Mouse (Mus musculus) megakaryocyte progenitor cell, adult 5-6 weeks (primary cell): ENCODE results near the gene Olfr1437. TPM values are rescaled to one million over a fixed set of nuclear protein-coding genes. Genes with fewer than 3 reads are reported as not detected.
"Not testable (repeated sequence)": the region's sequence is repeated elsewhere in the genome, so short reads cannot be mapped to it uniquely, and the experiment has no call there.

Experiments used
- ATAC-seq: replicated peaks from 2 replicates; pipeline ENCODE4 v1.8.0; 2016; ENCODE audit warnings: mild to moderate bottlenecking, moderate TSS enrichment, inconsistent platforms; ENCODE audit not compliant: poor library complexity
- total RNA-seq, 2 experiments: library from RNA; stranded (forward) in 1 of 2; stranded (reverse) in 1 of 2; fragments of 157-497, 149-512 nt in 1 of 2; fragments of 200-1000 nt in 1 of 2; gene quantifications; 2 replicates each; pipeline versions ENCODE4 v1.2.3 to v1.2.4; 2015 to 2017

Gene Olfr1437
- total RNA-seq (2015) = not detected in 2 replicates
- total RNA-seq (2017) = not detected in 2 replicates

DNA sequence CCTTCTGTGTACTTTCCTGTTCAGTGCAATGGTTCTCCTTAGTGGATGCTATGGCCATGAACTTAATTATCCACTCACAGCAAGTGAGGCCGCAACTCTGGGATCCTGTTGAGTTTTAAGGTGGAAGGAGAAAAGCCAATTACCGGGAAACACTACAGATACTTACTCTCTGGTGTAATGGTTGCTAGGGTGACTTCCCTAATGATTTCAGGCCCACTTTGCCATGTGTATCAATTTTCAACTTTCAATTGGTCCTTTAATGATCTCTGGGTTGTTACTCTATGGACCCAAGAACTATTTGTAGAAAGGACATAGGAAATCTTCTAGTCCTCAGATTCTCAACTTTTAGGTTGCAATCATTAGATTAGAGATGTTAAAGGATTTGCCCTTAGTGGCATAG lies at the start of gene Olfr1437:
Gene Olfr1437 (minus strand): TSS at position 101 of the 400 bp plus-strand sequence.
- no peak for ATAC-seq

DNA sequence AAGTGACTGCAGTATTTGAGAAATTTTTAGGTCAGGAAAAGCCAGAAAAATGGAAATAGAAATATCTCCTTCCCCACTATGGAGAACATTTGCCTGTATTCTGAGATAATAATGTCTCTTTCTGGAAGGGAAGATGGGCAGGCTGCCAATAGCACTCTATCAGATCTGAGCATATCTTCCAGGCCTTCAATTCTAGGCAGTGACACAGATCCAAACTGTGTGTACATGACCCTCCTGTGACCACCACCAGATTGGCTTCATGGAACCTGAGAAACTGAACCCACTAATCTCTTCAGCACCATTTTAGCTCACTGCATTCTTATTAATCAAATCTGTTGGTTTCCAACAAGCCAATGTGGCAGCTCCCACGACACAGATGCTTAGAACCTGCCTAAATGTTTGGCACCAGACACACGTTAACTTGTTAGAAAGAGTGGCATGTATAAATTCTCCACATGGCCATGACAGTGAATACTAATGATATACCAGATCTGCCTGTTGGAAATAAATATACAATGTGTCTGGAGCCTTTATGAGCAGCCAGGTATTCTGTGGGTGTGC lies 49.6 kb upstream of the Olfr1437 start:
- no peak for ATAC-seq

DNA sequence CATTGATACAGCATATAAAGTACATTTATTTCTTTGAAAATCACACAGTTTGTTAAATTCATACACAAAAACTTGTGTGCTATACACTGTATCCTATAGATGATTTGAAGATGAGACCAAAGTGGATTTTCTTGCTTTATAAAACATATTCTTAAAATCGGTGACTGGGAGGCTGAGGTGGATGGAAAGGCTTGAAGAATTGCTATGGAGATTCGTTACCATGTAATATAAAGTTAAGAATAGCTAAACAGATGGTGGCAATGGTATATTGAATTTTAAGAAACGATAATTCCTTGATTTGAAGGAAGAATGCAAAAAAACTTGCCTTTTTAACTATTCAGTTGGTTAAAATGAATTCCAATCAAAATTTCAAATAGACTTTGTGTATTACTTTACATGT lies 48.1 kb upstream of the Olfr1437 start:
- no peak for ATAC-seq

DNA sequence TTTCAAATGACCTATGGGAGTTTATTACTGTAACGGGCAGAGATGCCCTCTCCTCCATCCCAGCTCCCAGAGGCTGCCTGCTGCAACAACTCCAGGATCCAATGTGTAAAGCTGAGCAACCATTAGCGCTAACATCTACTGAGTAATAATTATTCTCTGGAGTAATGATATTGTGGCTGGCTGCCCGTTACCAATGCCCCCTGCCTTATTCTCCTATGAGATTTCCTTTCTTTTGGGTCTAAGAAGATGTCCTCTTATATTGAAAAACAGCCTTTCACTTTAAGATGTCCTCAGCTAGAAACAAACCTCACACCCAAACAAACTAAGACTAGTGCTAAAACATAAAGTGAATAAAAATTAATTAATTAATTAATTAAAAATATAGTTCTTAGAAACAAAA lies 10.9 kb upstream of the Olfr1437 start, which contains the start of gene Olfr1438-ps1:
Gene Olfr1438-ps1 (minus strand): TSS at position 101 of the 400 bp plus-strand sequence.
- no peak for ATAC-seq

DNA sequence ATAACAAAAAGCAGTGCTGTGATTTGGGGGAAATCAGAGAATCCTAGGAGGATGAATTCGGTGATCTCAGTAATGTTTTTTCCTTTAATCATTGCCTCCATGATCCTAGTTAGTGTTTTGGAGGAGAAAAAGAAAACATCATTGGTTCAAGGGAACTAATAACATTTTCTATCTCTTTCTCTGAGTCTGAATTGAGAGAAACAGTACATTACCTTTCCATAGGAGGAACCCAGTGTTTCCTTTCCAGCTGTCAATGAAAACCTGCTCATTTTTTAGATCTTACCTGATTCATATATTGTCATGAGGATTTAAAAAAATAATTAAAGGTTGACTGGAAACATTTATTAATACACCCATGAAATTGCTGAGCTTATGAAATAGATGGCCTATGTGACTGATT lies 25.9 kb downstream of the Olfr1437 start, which contains the start of gene Olfr1436:
Gene Olfr1436 (minus strand): TSS at position 101 of the 400 bp plus-strand sequence.
- not testable (repeated sequence) for ATAC-seq

DNA sequence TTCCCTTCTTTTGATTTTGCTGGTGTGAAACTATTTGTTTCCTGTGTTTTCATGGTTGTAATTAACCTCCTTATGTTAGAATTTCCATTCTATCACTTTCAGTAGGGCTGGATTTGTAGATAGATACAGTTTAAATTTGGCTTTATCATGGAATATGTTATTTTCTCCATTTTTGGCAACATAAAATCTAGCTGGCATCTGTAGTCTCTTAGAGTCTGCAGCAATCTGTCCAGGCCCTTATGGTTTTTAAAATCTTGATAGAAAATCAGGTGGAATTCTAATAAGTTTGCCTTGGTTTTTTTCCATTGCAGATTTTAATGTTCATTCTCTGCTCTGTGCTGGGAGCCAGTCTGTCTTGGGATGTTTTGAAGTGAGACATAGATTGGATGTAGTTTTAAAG lies 31.9 kb downstream of the Olfr1437 start:
- ATAC-seq = no peak

DNA sequence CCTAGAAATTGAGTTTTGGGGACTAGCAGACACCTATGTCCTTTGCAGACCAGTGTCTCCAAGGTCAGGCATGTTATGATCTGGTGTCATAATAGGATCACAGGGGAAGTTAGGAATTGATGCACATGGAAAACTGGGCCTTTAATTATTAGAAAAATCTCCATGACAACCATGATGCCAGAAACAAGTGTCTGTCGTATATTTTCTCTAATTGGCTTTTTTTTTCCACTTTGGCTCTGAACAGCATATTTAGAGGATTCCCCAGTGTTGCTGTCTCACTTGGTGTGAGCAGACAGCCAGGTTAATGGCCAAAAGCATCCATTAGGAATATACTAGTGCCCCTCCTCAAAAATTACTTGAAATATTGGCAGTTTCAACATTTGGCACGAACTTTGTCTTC lies 45.3 kb downstream of the Olfr1437 start, which contains the start of gene Olfr1434:
Gene Olfr1434 (plus strand): TSS at position 301 of the 400 bp plus-strand sequence.
- ATAC-seq = no peak

Other genes starting within 250 kb of the Olfr1437 start
- not detected in 2 replicates for gene Olfr1425, start 247.4 kb downstream of the Olfr1437 start, total RNA-seq (2015)
- gene Olfr1425, start 247.4 kb downstream of the Olfr1437 start, total RNA-seq (2017) = not detected in 2 replicates
- gene Olfr1426, start 233.1 kb downstream of the Olfr1437 start, total RNA-seq (2015) = not detected in 2 replicates
- not detected in 2 replicates for gene Olfr1426, start 233.1 kb downstream of the Olfr1437 start, total RNA-seq (2017)
- gene Olfr1427, start 221.8 kb downstream of the Olfr1437 start, total RNA-seq (2015) = not detected in 2 replicates
- not detected in 2 replicates for gene Olfr1427, start 221.8 kb downstream of the Olfr1437 start, total RNA-seq (2017)
- gene Olfr1428, start 209.2 kb downstream of the Olfr1437 start, total RNA-seq (2015) = not detected in 2 replicates
- gene Olfr1428, start 209.2 kb downstream of the Olfr1437 start, total RNA-seq (2017) = not detected in 2 replicates
- not detected in 2 replicates for gene Olfr76, start 201.9 kb downstream of the Olfr1437 start, total RNA-seq (2015)
- gene Olfr76, start 201.9 kb downstream of the Olfr1437 start, total RNA-seq (2017) = not detected in 2 replicates
- not detected in 2 replicates for gene Olfr1555-ps1, start 155.0 kb downstream of the Olfr1437 start, total RNA-seq (2015)
- not detected in 2 replicates for gene Olfr1555-ps1, start 155.0 kb downstream of the Olfr1437 start, total RNA-seq (2017)
- not detected in 2 replicates for gene Olfr1431, start 124.5 kb downstream of the Olfr1437 start, total RNA-seq (2015)
- gene Olfr1431, start 124.5 kb downstream of the Olfr1437 start, total RNA-seq (2017) = not detected in 2 replicates
- not detected in 2 replicates for gene Olfr1432, start 92.5 kb downstream of the Olfr1437 start, total RNA-seq (2015)
- gene Olfr1432, start 92.5 kb downstream of the Olfr1437 start, total RNA-seq (2017) = not detected in 2 replicates
- not detected in 2 replicates for gene Olfr262, start 83.4 kb downstream of the Olfr1437 start, total RNA-seq (2015)
- gene Olfr262, start 83.4 kb downstream of the Olfr1437 start, total RNA-seq (2017) = not detected in 2 replicates
- gene Olfr235, start 64.1 kb downstream of the Olfr1437 start, total RNA-seq (2015) = not detected in 2 replicates
- gene Olfr235, start 64.1 kb downstream of the Olfr1437 start, total RNA-seq (2017) = not detected in 2 replicates
- gene Olfr1434, start 45.2 kb downstream of the Olfr1437 start, total RNA-seq (2015) = not detected in 2 replicates
- not detected in 2 replicates for gene Olfr1434, start 45.2 kb downstream of the Olfr1437 start, total RNA-seq (2017)
- gene Olfr1436, start 26.0 kb downstream of the Olfr1437 start, total RNA-seq (2015) = not detected in 2 replicates
- not detected in 2 replicates for gene Olfr1436, start 26.0 kb downstream of the Olfr1437 start, total RNA-seq (2017)
- gene Olfr1438-ps1, start 10.8 kb upstream of the Olfr1437 start, total RNA-seq (2015) = not detected in 2 replicates
- gene Olfr1438-ps1, start 10.8 kb upstream of the Olfr1437 start, total RNA-seq (2017) = not detected in 2 replicates
- gene Olfr1440, start 62.2 kb upstream of the Olfr1437 start, total RNA-seq (2015) = not detected in 2 replicates
- not detected in 2 replicates for gene Olfr1440, start 62.2 kb upstream of the Olfr1437 start, total RNA-seq (2017)
- not detected in 2 replicates for gene Olfr1441, start 92.3 kb upstream of the Olfr1437 start, total RNA-seq (2015)
- not detected in 2 replicates for gene Olfr1441, start 92.3 kb upstream of the Olfr1437 start, total RNA-seq (2017)
- gene Pfpl, start 102.8 kb upstream of the Olfr1437 start, total RNA-seq (2015) = not detected in 2 replicates
- not detected in 2 replicates for gene Pfpl, start 102.8 kb upstream of the Olfr1437 start, total RNA-seq (2017)
- 74.6 and 105 TPM in 2 replicates for gene Mpeg1, start 135.7 kb upstream of the Olfr1437 start, total RNA-seq (2015)
- 41.8 and 52.4 TPM in 2 replicates for gene Mpeg1, start 135.7 kb upstream of the Olfr1437 start, total RNA-seq (2017)
- 41.4 and 46.5 TPM in 2 replicates for gene Dtx4, start 176.4 kb upstream of the Olfr1437 start, total RNA-seq (2015)
- gene Dtx4, start 176.4 kb upstream of the Olfr1437 start, total RNA-seq (2017) = 38.9 and 39.0 TPM in 2 replicates
- gene Fam111a, start 220.6 kb upstream of the Olfr1437 start, total RNA-seq (2015) = 193 and 210 TPM in 2 replicates
- gene Fam111a, start 220.6 kb upstream of the Olfr1437 start, total RNA-seq (2017) = 232 and 248 TPM in 2 replicates